Mouse (Mus musculus): Measurements from ENCODE around the gene Ldb2.

- TF ChIP-seq CTCF (IDR thresholded peaks at IDR 0.05; ENCODE audit: low read depth) (peak; percentile 22; the same call in 1 of the 2 replicates), EP300 (IDR thresholded peaks at IDR 0.05; ENCODE audit: low read depth) (no peak)
Measured at GRCm38 (mm10) chr5:44476356-44476755, 323.1 kb downstream of the Ldb2 start.
